Mouse (Mus musculus): ENCODE data around the gene Rae1. TPM values are rescaled to one million over a fixed set of nuclear protein-coding genes. Genes with fewer than 3 reads are reported as not detected.

The Rae1 gene
- polyA plus RNA-seq, 1 experiment from 2014 or later: 129 TPM

- no peak for ATAC-seq (ENCODE audit: insufficient number of reproducible peaks, low FRiP score, low TSS enrichment, low read depth)
- no peaks in the 10 kb centered on the region for H3K9me3 ChIP-seq (replicated peaks)
- WGBS: 60% methylated on average over 1 of the region's 1 CpGs
Observed at GRCm38 (mm10) chr2:173063219-173063618, 63.3 kb downstream of the Rae1 start.

GRCm38 (mm10) chr2:173064864-173065263 is 64.9 kb downstream of the Rae1 start:
- no peak overlapping the region for H3K9ac ChIP-seq
- WGBS: 90% methylated on average over 2 of the region's 2 CpGs
- H3K9me3 ChIP-seq (replicated peaks): no peaks in the 10 kb centered on the region
- H3K4me2 ChIP-seq (replicated peaks): no peak overlapping the region
- H3K27ac ChIP-seq (replicated peaks): no peak overlapping the region
- H3K4me3 ChIP-seq (replicated peaks): no peak overlapping the region
- H3K36me3 ChIP-seq: no peaks in the 10 kb centered on the region
- ATAC-seq (ENCODE audit: insufficient number of reproducible peaks, low FRiP score, low TSS enrichment, low read depth): no peak
- no peaks in the 10 kb centered on the region for H3K4me1 ChIP-seq
- H3K27me3 ChIP-seq: no peaks in the 10 kb centered on the region

More at GRCm38 (mm10) chr2:173063219-173063618, 63.3 kb downstream of the Rae1 start:
- Histone ChIP-seq H3K4me2 (replicated peaks) (no peak overlapping the region), H3K4me3 (replicated peaks) (no peak overlapping the region), H3K4me1 (peaks cover 4% of the 10 kb centered on the region; the same call in 1 of the 2 replicates), H3K36me3 (no peaks in the 10 kb centered on the region), H3K27me3 (no peaks in the 10 kb centered on the region), H3K9ac (no peak overlapping the region), H3K27ac (replicated peaks) (no peak overlapping the region)

Other genes with a start within 250 kb of the Rae1 start
- 37.1 and 45.6 TPM in 2 replicates for gene Bmp7, start 59.8 kb upstream of the Rae1 start, polyA plus RNA-seq (2015; fragmentation: Nextera tagmentation; extraction: Ambion mirVana)
- gene Spo11, start 22.4 kb upstream of the Rae1 start, polyA plus RNA-seq (2015; fragmentation: Nextera tagmentation; extraction: Ambion mirVana): 4.3 and 6.5 TPM in 2 replicates
- 27.5 and 28.3 TPM in 2 replicates for gene Rbm38, start 20.4 kb downstream of the Rae1 start, polyA plus RNA-seq (2015; fragmentation: Nextera tagmentation; extraction: Ambion mirVana)
- 0.09 TPM in 1 of 2 replicates, not detected in the other for gene Ctcfl, start 119.4 kb downstream of the Rae1 start, polyA plus RNA-seq (2015; fragmentation: Nextera tagmentation; extraction: Ambion mirVana)
- not detected in 2 replicates for gene Pck1, start 152.9 kb downstream of the Rae1 start, polyA plus RNA-seq (2015; fragmentation: Nextera tagmentation; extraction: Ambion mirVana)
- 0.63 and 1.5 TPM in 2 replicates for gene Zbp1, start 218.8 kb downstream of the Rae1 start, polyA plus RNA-seq (2015; fragmentation: Nextera tagmentation; extraction: Ambion mirVana)